Mouse (Mus musculus) cortical plate, adult 2 months (tissue): ENCODE results near the gene Sp110.
"Not testable (repeated sequence)": the region's sequence is repeated elsewhere in the genome, so short reads cannot be mapped to it uniquely, and the experiment has no call there.

ENCODE experiments used
- CTCF ChIP-seq: fragments of 200-500 bp; IDR thresholded peaks from 2 replicates; pipeline ENCODE4 v1.5.1; 2011; ENCODE audit warnings: mild to moderate bottlenecking, control low read depth, low read length; ENCODE audit not compliant: insufficient read depth; ENCODE audit errors: extremely low read depth
- POLR2A ChIP-seq: fragments of 200-500 bp; IDR thresholded peaks from 2 replicates; pipeline ENCODE4 v1.6.1; 2011; ENCODE audit warnings: mild to moderate bottlenecking, low read length, control low read depth; ENCODE audit not compliant: insufficient read depth; ENCODE audit errors: extremely low read depth

- TF ChIP-seq POLR2A, CTCF: not testable (repeated sequence)
Measured at GRCm38 (mm10) chr1:85546442-85546841, 52.2 kb downstream of the Sp110 start.
